Mouse (Mus musculus): ENCODE results near the gene Nup85.
"Not testable (repeated sequence)": the region's sequence is repeated elsewhere in the genome, so short reads cannot be mapped to it uniquely, and the experiment has no call there.

Nup85 gene

DNA sequence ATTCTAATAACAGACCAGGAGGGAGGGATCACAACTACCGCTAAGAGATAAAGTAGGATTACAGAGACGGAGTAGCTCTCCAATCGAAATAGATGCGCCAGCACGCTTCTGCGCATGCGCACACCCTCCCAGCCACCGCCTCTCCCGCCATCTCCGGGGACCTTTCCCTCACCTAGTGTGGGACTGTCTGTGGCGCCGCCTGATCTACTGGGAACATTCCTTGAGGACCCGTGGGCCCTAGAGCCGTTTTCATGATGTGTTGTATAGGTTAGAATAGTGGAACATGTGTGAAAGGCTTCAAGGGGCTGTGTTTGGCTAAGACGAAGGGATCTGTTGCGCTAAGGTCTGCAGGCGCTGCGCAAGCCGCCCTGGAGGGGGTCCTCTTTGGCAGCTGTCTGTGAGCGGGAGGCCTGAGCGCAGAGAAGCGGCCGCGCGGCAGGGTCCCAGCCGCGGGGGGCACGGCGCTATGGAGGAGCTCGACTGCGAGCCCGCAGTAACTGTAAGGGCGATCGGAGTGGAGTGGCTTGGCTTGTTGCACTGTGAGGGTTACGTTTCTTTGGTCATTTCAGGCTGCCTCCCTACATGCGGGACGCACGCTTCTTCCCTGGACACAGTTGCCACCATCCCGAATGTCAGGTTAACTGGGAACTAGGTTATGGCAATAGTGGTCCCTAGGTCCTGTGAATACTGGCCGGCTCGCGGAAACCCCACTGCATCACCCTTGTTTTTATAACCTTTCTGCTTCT lies at the start of gene Nup85:
Gene Nup85, plus strand, starts transcription at position 371 of the 746 bp plus-strand sequence.
- peak; percentile 96 to 98 for DNase-seq (ENCODE audit: low spot score in 2 of 2)

- DNase-seq (ENCODE audit: low spot score in 2 of 2), result no peak
These were observed 49.2 kb upstream of the Nup85 start for GRCm38 (mm10) chr11:115515021-115515420.

GRCm38 (mm10) chr11:115516942-115517341 lies 47.3 kb upstream of the Nup85 start:
- no peak for DNase-seq (ENCODE audit: low spot score in 2 of 2)

DNA sequence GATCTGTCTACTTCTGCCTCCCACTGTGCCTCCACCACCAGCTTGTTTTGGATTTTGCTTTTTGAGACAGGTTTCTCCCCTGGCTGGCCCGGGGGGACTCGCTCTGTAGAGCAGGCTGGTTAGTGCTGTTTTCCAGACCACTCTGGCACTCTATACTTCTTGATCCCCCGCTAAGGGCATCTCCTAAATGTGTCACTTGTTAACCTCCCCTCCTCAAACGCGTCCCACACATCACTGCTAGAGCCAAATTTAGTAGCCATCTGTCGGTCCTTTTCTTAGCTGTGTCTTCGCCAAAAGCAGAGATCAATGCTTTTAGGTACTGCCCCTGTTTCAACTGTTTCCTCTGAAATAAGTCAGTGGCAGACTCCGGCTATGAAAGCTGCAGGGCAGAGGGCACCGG lies 45.5 kb upstream of the Nup85 start:
- DNase-seq (ENCODE audit: low spot score in 2 of 2), result no peak

DNA sequence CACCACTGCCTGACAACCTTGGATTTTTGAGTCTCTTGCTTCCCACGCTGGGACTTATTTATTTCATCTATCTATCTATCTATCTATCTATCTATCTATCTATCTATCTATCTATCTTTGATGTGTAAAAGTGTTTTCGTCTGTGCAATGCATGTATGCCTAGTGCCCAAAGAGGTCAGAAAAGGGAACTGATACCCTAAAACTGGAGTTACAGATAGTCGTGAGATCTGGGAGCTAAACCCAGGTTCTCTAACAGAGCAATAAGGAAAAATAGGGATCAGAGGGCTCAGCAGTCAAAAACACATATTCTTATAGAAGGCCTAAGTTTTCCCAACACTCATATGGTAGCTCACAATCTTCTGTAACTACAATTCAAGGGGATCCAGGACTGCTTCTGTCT lies 44.7 kb upstream of the Nup85 start:
- no peak for DNase-seq (ENCODE audit: low spot score in 2 of 2)

DNA sequence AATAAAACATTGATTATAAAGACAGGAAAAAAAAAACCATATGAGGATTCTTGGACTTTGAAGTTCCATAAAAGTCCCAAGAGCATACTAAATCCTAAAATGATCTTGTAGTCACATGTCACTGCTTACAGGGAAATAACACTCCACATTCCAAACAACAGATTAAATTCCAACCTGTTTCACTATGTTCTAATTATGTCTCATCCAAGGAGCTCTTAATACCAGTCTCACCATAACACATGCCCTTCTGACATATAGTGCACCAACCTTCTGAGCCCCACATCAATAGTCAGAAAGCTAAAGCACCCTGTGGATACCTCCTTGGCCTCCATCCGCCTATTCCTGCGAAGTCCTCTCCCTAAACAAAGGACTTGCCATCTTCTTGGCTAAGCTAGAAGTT lies 44.0 kb upstream of the Nup85 start:
- no peak for DNase-seq (ENCODE audit: low spot score in 2 of 2)

DNA sequence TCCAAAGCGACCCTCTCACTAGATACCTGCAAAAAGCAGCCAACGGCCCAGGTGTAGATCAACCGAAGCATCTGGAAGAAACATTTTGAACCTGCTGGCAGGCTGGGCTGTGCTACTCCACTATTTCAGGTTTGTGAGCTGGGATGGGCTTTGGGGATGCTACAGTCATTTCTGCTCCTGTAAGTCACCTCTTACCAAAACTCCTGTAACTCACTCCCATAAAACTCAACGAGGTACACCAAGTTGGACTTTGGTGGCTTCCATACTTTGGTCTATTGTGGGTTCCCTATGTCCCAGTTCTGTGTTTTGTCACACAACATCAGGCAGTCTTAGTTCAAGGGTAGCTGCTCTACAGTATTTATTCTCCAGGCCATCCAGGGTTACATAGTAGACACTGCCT lies 43.2 kb upstream of the Nup85 start:
- DNase-seq (ENCODE audit: low spot score in 2 of 2), result no peak

DNA sequence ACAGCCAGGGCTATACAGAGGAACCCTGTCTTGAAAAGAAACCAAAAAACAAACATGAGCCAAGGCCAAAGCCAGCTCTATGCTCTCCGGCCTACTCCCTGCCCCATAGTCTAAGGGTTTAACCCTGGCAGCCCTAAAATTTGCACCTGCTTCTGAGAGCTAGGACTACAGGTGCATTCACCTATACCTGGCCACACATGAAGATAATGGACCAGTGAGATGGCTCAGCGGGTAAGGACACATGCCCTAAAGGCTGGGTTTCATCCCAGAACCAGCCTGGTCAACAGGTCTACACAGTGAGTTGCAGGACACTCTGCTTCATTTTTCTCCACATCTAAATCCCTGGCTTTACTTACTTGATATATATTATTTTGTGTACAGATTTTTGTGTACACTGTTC lies 42.0 kb upstream of the Nup85 start:
- no peak for DNase-seq (ENCODE audit: low spot score in 2 of 2)

DNA sequence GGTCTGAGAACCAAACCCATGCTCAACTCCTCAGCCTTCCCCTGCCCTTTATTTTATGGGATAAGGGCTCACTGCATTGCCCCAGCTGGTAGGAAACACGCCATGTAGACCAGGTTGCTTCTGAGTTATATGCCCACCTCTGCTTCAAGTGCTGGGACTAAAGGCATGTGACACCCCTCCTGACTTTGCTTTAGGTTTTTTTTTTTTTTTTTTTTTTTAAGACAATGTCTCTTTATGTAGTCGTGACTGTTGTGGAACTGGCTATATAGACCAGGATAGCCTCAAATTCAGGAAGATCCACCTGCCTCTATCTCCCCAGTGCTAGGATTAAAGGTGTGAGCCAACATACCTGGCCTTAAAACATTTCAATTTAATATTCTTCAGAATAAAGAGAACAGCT lies 41.5 kb upstream of the Nup85 start:
- no peak for DNase-seq (ENCODE audit: low spot score in 2 of 2)

DNA sequence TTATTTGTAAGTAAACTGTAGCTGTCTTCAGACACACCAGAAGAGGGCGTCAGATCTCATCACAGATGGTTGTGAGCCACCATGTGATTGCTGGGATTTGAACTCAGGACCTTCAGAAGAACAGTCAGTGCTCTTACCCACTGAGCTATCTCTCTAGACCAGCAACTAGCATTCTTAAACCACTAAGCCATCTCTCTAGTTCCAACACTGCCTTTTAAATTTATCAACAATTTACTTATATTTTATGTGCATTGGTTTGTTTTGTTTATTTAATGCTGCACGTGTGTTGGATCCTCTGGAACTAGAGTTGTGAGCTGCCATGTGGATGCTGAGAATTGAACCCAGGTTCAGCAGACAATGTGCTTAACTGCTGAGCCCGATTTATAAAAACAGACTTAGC lies 37.8 kb upstream of the Nup85 start:
- not testable (repeated sequence) for DNase-seq (ENCODE audit: low spot score in 2 of 2)

DNA sequence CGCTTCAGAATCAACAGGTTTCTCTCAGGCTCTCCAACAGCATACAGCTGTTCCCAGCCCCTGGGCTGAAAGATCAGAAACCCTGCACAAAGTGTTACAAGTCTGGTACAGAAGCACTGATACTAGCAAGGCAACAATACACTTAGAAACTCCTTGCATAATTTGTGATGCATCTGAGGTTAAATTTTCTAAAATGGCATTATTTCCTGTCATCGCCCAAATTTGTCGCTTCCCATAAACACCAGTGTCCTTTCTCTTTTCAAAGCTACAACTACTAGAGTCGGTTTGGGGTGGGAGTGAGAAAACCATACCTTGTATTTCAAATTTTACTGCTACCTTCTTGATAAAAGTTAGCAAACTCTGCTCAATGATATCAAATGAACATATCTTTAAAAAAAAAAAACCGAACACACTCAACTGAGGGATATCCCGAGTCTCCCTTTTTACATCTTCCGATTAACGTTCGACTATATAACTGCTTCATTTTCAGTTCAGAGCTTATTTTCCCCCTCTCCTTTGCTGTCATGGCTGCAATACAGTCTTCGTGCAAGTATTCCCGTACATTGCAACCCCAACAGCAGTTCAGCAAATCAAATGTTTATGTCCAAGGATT lies 29.4 kb upstream of the Nup85 start:
- DNase-seq (ENCODE audit: low spot score in 2 of 2), result no peak

GRCm38 (mm10) chr11:115535401-115536037 lies 28.7 kb upstream of the Nup85 start:
- peak in 1 of 2 experiments; percentile 70 for DNase-seq (ENCODE audit: low spot score in 2 of 2)

- peak; percentile 99 to 100 for DNase-seq (ENCODE audit: low spot score in 2 of 2)
These were observed 28.1 kb upstream of the Nup85 start, which contains the start of gene Sumo2 for GRCm38 (mm10) chr11:115536038-115536681. Gene Sumo2 (minus strand): TSS chr11:115536276.

DNA sequence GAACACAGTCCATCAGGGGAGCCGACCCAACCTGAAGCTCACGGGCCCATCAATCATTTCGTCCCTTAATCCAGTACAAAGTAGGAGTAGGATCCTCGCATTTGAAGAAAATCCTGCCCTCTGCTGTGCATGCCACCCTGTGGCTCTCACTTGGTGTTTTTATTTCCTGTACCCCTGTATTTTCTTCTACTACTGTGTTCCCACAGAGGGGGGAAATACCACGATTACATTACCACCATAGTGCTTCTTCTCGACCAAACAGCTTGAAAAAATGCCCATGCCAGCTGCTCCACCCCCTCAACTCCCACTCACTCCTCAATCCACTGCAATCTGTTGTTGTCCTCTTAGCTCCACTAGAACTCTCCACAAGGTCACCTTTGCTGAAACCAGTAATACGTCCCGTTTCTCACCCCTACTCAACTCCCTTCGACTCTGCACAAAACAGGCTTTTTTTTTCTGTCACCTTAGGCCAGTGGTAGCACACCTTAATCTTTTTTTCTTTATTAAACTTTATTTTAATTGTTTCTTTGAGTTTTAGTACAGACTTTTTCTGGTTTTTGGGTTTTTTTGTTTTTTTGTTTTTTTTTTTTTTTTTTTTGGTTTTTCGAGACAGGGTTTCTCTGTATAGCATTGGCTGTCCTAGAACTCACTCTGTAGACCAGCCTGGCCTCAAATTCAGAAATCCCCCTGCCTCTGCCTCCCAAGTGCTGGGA lies 27.2 kb upstream of the Nup85 start:
- DNase-seq (ENCODE audit: low spot score in 2 of 2), result no peak

DNA sequence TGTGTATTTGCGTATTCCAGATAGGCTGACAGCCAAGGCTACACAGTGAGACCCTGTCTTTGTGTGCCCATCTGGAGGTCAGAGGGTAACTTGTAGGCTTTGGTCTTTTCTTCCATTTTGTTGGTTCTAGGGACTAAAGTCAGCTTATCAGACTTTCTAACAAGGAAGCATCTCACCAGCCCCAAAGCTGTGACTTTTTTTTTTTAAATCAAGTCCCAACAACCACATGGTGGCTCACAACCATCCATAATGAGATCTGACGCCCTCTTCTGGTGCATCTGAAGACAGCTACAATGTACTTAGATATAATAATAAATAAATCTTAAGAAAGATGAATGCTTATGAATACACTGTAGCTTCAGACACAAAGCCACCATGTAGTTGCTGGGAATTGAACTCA lies 26.2 kb upstream of the Nup85 start:
- DNase-seq (ENCODE audit: low spot score in 2 of 2), result no peak

DNA sequence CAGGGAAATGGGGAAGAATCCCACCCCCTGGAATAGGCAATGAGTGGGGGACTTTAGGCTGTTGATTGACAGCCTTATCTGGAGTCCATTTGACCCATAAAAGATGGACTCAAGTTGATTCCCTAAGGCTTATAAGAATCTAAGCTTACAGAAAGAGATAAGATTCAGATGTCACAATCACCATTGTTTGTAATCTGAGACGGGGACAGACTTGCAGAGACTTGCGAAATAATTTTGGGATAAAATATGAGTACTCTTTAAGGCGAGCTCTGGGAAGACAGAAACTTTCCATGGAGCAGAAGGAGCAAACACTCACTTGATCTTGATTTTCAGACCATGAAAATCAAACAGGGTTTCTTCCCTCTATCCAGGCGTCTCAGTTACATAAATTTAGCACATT lies 20.7 kb upstream of the Nup85 start:
- DNase-seq (ENCODE audit: low spot score in 2 of 2), result no peak

GRCm38 (mm10) chr11:115552783-115553182 lies 11.5 kb upstream of the Nup85 start:
- DNase-seq (ENCODE audit: low spot score in 2 of 2), result no peak

GRCm38 (mm10) chr11:115555717-115556116 lies 8.5 kb upstream of the Nup85 start:
- DNase-seq (ENCODE audit: low spot score in 2 of 2), result no peak

- DNase-seq (ENCODE audit: low spot score in 2 of 2), result no peak
These were observed 828 bp upstream of the Nup85 start for GRCm38 (mm10) chr11:115563406-115563805.

- no peak for DNase-seq (ENCODE audit: low spot score in 2 of 2)
These were observed 727 bp downstream of the Nup85 start for GRCm38 (mm10) chr11:115564961-115565360.

DNA sequence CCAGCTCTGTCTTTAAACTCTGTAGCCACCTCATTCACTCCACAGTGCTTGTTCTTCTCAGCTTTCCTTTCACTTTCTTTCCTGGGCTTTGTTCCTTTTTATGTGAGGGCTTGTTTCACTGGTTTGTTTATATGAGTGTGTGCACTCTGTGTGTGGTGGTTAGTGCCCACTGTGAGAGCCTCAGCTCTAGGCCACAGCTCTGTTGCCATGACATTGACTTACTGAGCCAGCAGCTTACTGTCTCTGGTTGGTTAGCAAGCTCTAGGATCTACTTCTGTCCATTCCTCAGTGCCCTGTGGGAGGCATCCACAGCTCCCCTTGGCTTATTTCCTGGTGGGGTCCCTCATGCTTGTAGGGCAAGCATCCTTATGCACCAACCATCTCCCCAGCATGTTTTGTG lies 14.8 kb downstream of the Nup85 start:
- DNase-seq (ENCODE audit: low spot score in 2 of 2), result no peak

All from cerebellum, postnatal 4 days (tissue).